Mouse (Mus musculus) B cell, adult 62 days (primary cell): ENCODE results near the gene Neurod6. TPM values are rescaled to one million over a fixed set of nuclear protein-coding genes. Genes with fewer than 3 reads are reported as not detected.

Experiments
- total RNA-seq: library from RNA; stranded (reverse); gene quantifications from 4 replicates; pipeline ENCODE4 v1.2.4, GENCODE M21; 2023

Gene Neurod6
- total RNA-seq, result not detected in 4 replicates

DNA sequence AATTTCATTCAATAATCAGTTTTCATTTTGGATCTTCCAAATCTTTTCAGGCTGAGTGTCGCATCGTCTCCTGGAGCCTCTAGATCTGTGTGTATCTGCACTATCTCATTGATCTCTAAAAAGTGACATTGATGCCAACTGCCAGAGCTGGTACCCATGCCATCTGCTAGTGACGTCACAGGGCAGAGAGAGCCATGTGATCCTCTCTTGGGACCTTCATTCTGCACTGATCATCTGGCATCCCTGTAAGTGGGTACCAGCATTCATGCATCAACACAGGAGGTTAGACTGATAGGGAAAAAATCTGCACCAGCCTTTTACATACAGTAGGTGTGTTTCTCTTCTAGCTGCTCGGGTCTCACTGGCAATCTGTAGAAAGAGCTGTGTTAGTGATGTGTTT, at the start of gene Neurod6:
TSS of gene Neurod6 (minus strand) at position 290 of the 400 bp plus-strand sequence.

Other genes starting within 250 kb of the Neurod6 start
- not detected in 4 replicates for gene Adcyap1r1, start 229.3 kb downstream of the Neurod6 start, total RNA-seq
- not detected in 4 replicates for gene Itprid1, start 155.6 kb upstream of the Neurod6 start, total RNA-seq